Mouse (Mus musculus): ENCODE data around the gene Rnf39.
A peak's percentile ranks its signal among the peaks of the same experiment; 100 is the strongest.

Gene Rnf39

DNA sequence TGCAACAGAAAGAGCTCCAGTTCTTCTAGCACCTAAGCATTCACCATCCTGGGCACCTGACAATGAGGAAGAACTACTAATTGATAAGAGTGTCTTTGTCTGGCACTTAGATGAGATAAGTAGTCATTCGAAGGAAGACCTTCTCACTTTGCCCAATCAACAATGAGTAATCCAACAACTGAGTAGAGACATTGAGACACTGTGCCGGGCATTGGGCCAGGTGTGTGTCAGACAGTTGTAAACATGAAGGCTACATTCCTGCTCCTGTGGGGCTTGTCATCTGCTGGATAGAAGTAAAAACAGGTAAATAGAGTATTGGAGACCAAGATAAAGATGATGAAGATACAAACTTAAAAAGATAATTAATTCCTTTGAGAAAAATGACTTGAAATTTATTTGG, 4.7 kb upstream of the Rnf39 start:
- DNase-seq (ENCODE audit: low read depth, low spot score), result no peak

DNA sequence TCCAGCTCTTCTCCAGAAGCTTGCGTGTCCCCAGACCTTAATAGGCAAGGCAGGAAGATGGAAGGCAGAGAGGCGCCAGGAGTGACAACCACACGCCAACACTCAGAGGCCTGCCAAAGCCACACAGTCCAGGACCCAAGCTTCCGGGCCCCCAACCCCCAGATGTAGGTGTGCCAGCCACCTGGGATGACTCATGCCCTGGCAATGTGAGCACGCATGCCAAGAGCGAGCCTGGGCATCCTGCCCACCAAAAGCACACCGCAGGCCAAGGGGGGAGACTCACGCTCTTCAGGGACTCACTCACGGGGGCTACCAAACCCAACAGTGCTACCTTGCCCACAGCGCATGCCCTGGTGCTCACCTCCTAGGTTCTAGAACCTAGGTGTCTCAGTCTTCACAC, 327 bp upstream of the Rnf39 start:
- DNase-seq (ENCODE audit: low read depth, low spot score), result peak; percentile 93

DNA sequence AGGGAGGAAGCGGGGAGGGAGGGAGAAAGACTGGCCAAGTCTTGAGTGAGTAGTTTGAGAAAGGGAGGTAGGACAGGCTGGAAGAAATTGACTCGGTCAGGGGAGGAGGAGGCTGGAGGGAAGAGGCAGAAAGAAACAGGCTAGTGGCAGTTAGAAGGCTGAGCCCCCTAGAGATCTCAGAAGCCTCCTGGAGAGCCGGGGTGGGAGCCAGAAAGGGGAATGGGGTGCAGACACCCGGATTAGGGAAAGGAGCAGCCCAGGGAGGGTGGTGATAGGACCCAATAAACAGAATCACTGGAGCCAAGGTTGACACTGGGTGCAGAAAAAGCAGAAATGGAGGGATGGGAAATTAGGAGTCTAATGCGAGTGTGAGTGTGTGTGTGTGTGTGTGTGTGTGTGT, 973 bp downstream of the Rnf39 start:
- DNase-seq (ENCODE audit: low read depth, low spot score), result no peak

DNA sequence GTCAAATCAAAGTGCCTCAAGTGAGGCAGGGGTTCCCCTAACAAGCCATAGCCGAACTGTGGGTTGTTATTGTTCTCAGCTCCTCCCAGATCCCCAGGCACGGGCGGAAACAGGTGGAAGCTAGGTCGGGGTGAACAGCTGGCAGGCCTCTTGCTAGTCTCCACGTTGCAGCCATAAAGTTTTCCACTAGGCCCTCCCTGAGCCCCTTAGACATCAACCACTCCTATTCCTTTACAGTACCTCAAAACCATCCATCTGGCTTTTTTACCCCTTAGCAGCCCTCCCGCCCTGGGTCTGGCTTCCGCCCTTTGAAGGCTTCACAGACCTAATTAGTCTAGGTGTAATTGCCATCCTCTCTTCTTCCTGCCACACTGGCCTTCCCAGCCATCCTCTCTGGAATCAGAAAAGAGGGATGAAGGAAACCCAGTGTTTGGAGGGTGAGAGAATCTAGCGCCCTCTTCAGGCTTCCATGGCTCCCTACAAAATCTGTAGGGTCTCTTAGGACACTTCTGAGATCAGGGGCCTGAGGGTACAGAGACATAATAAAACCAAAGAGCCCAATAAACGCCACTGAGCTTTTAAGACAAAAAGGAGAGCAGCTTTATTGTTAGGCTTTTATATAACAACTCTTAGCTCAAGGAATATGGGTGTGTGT, 1.5 kb downstream of the Rnf39 start:
- peak; percentile 66 for DNase-seq (ENCODE audit: low read depth, low spot score)

DNA sequence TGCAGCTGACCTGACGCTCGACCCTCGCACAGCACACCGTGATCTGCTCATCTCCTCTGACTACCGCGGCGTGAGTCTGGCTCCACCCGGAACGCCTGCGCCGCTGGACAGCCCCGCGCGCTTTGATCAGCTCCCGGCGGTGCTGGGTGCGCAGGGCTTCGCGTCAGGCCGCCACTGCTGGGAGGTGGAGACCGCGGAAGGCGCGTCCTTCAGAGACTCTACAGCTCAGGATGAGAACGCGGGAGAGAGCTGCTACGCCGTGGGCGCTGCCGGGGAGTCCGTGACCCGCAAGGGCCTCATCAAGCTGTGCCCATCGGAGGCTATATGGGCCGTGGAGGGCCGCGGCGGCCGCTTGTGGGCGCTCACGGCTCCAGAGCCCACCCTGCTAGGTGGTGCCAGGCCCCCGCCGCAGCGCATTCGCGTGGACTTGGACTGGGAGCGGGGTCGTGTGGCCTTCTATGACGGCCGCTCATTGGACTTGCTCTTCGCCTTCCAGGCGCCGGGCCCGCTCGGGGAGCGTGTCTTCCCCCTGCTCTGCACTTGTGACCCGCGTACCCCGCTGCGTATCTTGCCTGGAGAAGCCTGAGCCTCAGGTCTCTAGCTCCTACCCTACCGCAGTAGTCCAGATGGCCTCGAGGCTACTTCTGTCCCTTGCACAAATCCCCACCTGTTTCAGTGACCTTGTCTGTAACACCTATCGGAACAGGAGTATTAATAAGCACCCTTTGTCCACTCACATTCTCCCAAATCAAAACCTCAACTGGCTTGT, 4.5 kb downstream of the Rnf39 start:
- peak; percentile 76 for DNase-seq (ENCODE audit: low read depth, low spot score)

DNA sequence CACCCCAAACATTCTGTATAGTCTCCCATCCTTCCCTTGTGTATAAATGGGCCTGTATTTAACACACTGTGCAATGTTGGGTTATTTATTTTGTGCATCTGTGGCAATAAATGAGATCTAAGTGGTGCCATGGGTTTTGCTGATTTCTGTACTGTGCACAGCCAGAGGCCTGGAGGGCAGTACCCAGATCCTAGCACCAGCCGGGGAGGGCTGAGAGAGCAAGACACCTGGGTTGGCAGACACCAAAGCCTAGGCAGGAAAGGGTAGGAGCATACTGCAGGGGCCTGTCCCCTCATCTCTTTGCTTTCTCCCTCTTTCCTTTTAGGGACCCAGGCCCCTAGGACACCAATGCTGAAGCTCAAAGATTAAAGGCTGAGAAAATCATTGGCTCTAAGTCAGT, 5.6 kb downstream of the Rnf39 start:
- DNase-seq (ENCODE audit: low read depth, low spot score), result no peak

DNA sequence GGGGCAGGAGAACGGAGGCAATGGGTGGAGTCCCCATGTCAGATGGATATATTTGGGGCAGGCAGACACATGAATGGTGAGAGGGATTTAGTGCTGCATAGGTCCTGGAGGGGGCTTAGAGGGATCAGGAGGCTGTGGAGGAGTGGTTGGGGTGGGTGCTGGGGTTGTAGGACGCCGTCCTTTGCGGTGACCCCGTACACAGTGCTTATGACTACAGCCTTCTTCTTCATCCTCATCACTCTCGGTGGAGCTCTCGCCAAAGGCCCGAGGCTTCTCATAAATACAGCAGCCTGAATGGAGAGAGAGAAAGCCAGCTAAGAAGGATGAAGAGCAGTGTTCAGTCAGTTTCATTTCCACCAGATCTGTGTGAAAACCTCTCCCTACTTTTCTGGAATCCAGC, 6.5 kb downstream of the Rnf39 start:
- no peak for DNase-seq (ENCODE audit: low read depth, low spot score)

DNA sequence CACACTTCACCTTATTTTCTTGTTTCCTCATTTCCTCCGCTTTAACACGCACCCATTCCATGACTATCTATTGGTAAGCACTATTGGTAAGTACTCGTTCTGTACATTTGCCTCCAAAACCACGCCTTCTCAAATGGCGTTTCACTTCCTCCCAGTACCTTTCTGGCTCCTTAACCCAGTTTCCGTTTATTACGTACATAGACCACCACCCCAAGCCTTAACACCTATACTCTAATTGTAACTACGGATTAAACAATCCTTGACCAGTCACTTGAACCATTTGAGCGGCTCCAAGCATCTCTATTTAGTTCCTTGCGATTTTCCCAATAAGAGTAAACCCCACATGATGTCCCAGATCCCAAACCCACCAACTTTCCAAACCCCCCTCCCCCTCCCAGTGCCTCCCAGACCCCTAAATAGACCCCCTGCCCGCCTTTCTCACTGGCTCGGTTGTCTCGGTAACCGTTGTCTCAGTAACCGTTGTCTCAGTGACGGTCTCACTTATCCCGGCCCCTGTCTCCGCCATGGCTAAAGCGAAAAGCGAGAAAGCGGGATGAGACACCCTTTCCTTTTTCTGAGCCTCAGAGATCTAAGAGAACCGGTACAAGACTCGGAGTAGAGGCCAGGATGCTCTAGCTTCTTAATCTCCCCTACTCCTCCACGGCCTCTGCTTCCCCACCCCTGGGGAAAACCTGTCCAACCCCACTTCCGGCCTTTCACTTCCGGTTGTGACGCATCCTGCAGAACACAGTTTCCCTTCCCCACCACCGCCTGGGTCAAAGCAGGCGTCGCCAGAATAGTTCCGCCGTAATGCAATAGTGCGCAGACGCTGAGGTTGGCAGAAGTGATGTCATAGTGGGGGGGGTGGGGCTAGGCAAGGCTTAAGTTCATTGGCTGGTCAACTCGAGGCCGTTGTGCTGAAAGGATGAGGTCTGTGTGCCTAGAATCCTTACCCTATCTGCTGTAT, 8.5 kb downstream of the Rnf39 start, which contains the start of gene Ppp1r11:
TSS of gene Ppp1r11 (minus strand) at position 761 of the 967 bp plus-strand sequence.
- peak; percentile 100 for DNase-seq (ENCODE audit: low read depth, low spot score)

DNA sequence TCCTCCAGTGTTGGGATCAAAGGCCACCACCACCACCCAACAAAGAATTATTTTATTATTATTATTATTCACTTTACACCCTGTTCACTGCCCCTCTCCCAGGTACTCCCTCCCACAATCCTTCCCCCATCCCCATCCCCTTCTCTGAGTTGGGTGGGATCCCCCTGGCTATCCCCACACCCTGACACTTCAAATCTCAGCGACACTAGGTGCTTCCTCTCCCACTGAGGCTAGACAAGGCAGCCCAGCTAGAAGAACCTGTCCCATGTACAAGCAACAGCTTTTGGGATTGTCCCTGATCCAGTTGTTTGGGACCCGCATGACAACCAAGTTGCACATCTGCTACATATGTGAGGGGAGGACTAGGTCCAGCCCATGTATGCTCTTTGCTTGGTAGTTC, 9.9 kb downstream of the Rnf39 start:
- no peak for DNase-seq (ENCODE audit: low read depth, low spot score)

DNA sequence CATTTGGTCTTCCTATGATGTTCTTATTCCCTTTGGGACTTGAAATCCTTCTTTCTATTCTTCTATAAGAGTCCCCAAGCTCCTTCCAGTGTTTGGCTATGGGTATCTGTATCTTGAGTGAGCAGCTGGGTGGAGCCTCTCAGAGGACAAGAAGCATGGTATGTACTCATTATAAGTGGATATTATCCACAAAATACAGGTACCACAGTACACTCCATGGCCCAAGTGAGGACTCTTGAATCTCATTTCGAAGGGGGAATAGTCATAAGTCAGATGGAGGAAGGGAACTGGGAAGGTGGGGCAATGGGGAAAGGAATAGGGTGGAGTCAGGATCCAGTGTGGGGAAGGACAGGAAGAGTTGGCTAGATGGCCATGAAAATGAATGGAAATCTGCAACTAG, 10.3 kb downstream of the Rnf39 start:
- no peak for DNase-seq (ENCODE audit: low read depth, low spot score)

DNA sequence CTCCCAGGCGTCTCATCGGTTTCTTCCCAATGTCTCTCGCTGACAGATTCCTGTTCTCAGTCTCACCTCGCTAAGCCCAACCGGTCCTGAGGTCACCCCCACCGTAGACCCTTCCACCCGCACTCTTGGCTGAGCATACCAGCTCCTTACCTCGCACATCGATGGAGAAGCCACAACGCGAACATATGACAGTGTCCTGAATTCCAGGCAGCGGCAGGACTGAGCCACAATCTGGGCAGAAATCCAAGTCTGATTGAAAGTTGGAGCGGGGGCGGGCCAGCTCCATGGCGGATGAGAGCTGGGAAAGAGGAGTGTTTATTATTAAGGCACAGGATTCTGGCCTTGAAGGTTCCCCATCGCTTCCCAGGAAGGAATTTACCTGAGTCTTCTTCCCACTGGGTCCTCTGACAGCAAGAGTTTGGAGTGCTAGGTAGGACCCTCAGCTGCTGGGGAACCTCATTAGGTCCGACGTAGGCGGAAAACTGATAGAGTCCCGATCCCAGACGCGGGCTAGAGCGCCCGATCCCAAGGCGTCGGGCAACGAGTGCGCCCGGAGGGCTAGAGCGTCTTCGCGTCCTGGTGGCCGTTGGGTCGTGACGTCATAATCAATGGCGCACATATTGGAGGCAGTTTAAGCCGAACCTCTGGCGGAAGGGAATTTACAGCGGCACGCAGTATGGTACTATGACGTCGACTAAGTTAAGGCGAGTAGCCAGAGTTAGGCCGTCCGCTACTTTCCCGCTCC, 15.5 kb downstream of the Rnf39 start, which contains the start of the genes Znrd1 and Znrd1as:
TSS of gene Znrd1 (minus strand) at position 561 of the 745 bp plus-strand sequence.
TSS of gene Znrd1as (plus strand) at position 594 of the 745 bp plus-strand sequence.
- DNase-seq (ENCODE audit: low read depth, low spot score), result peak; percentile 100

DNA sequence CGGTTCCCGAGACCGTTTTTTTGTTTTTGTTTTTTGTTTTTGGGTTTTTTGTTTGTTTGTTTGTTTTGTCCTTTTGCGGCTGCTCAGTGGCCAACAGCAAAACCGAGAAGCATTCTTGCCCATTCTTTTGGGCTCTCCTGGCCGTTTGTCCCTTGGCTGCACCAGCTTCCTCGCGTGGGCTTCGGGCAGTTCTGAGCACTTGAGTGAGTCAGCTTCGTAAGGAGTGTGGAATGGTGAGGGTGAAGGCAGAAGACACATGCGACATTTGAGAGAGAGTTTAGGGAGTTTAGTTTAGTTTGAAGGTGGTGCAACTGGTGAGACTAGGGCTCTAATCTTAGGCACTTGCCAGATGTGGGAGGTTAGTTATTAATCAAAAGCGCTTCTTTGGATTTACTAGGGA, 16.2 kb downstream of the Rnf39 start:
- peak; percentile 39 for DNase-seq (ENCODE audit: low read depth, low spot score)

DNA sequence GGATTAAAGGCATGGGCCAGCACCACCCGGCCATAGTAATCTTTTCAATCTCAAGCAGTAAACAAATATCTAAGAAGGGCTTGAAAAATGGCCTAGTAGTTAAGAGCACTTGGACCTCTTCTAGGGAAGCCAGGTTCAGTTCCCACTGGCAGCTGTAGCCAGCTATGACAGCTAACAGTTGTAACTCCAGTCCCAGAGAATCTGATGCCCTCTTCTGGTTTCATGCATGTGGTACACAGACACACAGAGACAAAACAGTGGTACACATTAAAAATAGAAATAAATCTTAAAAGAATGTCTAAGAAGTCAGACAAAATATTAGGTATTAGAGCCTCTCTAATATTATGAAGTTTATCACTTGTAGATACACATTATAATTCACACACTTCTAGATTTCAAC, 18.4 kb downstream of the Rnf39 start:
- no peak for DNase-seq (ENCODE audit: low read depth, low spot score)

DNA sequence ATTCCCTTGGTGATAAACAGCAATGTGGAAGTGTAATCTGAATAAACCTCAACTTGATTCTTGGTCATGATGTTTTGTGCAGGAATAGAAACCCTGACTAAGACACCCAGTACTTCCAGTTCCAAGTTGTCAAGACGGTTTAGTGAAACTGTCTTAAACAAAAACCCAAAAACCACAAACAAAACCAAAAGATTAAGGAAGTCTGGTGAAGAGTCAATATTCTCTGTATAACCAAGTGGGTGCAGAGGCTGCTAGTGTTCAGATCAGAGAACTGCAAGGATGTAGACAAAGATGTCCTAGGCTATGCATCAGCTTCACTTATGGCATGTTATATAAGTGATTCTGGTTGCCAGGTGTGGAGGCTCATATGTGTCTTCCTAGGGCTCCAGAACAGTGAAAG, 24.2 kb downstream of the Rnf39 start:
- no peak for DNase-seq (ENCODE audit: low read depth, low spot score)

DNA sequence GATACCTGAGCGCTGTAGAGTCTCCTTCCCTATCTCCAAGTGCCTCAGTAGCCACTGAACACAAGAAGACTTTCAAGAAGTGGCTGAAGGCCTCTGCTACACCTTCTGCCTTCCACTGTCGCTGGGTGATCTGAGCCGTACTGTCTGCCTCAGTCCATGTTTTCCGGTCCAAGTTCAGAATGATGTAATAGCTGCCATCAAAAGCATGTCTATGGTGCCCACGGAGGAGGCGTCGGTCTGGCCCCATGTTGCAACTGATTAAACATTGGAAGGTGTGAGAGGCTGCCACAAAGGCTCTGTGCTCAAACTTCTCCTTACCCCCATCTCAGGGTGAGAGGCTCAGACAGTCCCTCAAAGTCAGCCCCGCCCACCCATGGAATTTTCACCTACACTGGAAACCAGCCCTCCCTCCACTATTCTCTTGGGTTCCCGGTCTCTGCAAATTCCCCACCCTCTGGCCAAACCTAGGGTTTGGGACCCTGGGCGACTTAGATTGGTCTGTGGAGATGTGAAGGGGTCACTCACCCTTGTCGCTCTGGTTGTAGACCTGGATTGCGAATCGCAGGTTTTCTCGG, 27.7 kb downstream of the Rnf39 start:
- DNase-seq (ENCODE audit: low read depth, low spot score), result no peak

DNA sequence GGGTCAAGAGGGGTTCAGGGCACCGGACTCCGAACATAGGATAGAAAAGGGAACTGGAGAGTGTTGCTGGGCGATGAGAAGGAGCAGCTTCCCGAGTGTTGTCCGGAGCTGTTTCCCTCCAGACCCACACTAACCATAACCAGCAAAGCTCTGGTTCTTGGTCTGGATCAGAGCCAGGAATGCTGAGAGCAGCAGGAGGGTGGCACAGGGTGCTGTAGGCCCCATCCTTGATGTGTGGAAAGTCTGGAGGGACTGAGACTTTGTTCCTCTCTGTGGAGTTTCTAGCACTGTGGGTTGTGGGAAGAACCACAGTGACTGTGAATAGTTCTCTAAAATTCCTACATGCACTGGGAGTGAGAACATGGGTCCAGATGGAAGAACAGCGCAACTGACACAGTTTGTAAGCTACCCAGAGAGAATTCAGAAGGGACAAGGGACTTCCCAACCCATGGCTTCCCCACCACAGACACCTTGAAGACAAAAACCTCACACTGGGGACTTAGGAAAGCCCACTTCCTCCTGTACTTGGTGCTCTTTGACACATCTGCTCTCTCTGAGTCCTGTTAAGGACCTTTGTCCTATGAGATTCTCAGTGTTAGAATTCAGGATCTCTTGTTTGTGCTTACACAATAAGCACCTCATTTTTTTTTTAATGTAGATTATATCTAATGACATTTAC, 28.6 kb downstream of the Rnf39 start:
- DNase-seq (ENCODE audit: low read depth, low spot score), result no peak

DNA sequence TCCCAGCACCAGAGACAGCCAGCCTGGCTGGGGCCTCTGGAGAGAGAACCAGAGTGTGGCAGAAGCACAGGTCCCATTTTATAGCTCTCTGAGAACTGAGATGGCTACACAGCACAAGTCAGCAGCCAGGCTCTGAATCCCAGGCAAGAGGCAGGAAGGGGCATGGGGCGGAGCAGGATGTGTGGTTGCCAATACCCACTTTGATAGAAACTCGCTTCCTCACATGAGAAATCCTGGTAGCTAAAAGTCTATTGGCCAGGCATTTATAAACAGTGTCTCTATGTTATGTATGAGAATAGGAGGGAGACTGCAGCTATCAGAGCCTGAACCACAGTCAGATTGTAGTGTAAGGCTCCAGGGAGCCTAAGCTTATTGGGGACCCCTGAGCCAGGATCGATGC, 30.1 kb downstream of the Rnf39 start:
- no peak for DNase-seq (ENCODE audit: low read depth, low spot score)

DNA sequence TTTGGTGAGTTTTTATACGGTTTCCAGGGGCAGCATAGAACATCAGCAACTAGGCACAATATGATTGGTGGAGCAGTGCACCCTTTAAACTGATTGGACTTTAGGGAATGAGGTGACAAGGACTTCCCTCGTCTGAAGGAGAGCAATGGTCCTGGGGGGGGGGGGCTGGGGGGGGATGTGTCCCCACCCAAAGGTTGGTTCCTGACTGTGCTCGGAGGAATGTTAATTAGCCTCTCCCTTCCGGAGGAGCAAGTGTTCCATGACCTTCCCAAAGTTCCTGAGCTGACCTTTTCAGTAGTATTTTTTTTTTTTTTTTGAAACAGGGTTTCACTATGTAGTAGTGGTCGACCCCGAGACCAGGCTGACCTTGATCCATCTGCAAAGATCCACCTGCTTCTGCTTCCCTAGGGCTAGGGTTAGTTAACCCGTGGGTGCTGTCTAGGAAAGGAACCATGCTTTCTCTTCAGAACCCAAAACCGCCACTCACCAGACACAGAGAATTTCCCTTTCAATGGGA, 30.6 kb downstream of the Rnf39 start:
- no peak for DNase-seq (ENCODE audit: low read depth, low spot score)

DNA sequence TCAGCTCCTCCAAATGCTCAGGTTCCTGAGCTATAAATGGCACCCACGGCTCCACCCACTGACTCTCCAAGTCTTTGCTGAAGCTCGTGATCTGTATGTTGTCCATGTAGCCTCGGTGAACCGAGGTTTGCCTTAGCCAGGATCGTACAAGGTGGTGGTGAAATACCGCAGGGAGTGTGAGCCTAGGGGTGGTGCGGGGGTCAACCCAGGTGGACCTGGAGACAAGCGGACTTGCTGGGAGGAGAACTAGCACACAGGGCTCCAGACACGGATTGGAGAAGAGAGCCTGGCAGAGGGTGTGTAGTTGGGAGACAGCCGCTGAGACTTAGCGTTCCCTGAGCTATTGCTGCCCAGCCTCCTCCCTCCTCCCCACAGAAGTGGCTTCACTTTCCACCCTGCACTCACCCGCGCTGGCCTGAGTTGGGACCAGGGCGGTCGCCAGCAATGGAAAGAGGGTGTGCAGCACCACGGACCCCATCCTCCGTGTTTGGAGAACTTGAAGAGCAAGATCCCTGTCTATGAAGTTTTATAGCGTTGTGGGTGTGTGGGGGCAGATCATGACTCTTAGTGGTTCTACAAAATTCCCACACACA, 38.6 kb downstream of the Rnf39 start, which contains the start of gene 2410137M14Rik:
TSS of gene 2410137M14Rik (minus strand) at position 17 of the 593 bp plus-strand sequence.
- peak; percentile 63 for DNase-seq (ENCODE audit: low read depth, low spot score)

DNA sequence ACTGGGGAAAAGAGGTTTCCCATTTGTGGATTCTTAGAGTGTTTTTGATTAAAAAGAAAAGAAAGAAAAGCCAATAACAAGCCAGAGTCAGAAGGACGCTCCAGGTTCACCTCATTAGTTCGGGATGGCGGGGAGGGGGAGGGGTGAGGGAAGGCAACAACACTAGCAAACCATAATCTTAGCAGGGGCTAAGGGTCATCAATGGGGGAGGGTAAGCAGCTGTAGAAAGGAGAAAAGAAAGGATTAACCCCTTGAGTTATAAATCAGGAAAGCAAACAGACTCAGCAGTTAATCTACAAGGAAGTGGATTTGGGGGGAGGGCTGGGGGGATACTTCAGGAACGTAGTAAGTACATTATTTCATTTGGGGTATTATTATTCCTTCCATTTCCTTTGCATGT, 39.1 kb downstream of the Rnf39 start:
- no peak for DNase-seq (ENCODE audit: low read depth, low spot score)
